Mouse (Mus musculus): ENCODE measurements at regions not wholly inside any gene's neighbourhood (a gene's known extent, or its start where the extent isn't known, plus 50 kb on each side); places are given as distances from the start of the nearest gene placed in this dataset.
A peak's percentile ranks its signal among the peaks of the same experiment; 100 is the strongest.

DNA sequence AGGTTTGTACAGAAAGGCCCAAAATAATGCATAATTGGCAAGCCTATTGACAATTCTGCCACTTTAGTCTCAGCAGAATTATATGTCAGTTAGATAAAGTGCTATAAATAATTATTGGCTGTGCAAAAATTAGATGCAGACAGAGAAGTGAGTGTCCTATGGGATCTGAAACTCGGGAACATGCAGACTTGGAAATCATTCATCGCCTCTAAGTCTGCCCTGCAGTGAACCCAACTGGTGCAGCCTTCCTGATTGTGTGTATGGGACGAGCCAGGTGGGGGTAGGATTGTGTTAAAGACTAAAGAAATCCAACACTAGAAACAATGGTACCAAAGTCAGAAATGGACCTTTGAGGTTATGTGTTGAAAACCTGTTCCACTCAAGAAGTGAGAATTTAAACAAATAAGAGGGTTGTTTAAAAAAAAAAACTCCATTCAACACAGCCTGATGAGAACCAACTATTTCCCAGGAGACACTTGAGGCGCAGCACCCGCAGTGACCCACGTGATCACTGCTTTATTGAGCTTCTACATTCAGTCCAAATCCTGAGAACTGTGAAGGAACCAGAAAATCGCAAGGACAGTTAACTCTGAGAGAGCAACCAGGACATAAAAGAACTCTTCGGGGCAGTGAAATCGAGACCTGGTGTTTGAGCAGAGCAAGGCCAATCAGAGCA lies 57.4 kb upstream of the Acsl1 start:
- no peak for TF ChIP-seq POLR2A (IDR thresholded peaks at IDR 0.05; ENCODE audit: insufficient read length, low read depth)
- no peak for TF ChIP-seq TCF3 (IDR thresholded peaks at IDR 0.05; ENCODE audit: insufficient read length, low read depth)
- TF ChIP-seq MYOD1 (IDR thresholded peaks at IDR 0.05; ENCODE audit: control insufficient read depth in 1 of 3, insufficient read length in 2 of 3, low read depth in 2 of 3): no peak
- peak; percentile 23 for TF ChIP-seq USF1 (IDR thresholded peaks at IDR 0.05; ENCODE audit: low read depth)
- H3K4me2 ChIP-seq (ENCODE audit: low read depth): no peak overlapping the region
- H3K36me3 ChIP-seq (ENCODE audit: control insufficient read depth, insufficient read depth): no peaks in the 10 kb centered on the region
- H3K79me2 ChIP-seq (ENCODE audit: control insufficient read depth, insufficient read depth): no peaks in the 10 kb centered on the region
- no peak overlapping the region for H3ac ChIP-seq (ENCODE audit: control insufficient read depth, insufficient read length)
- H3K4me3 ChIP-seq: no peak overlapping the region
- peaks cover 8% of the 10 kb centered on the region for H3K27me3 ChIP-seq (ENCODE audit: control insufficient read depth, insufficient read depth, insufficient read length)

DNA sequence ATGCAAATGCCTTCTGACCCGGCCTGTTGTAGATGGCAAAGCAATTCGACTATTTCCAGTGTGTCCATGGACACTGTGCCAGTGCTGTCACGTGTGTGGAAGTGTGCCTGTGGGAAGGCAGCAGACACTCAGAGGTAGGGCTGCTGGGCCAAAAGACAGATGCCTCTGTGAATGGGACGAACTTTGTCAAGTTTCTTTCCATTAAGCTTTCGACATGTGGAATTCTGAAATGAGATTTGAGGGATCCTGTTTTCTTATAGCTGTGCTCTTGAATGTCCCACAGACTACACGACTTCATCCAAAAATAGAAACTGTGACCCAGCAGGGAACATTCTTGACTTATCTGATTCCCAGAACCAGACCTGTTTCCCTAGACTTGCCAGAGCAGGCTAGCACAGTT lies 56.0 kb upstream of the Acsl1 start:
- Histone ChIP-seq H3K4me3 (no peak overlapping the region), H3K36me3 (ENCODE audit: control insufficient read depth, insufficient read depth) (no peaks in the 10 kb centered on the region), H3K27me3 (ENCODE audit: control insufficient read depth, insufficient read depth, insufficient read length) (peaks cover 8% of the 10 kb centered on the region), H3K4me2 (ENCODE audit: low read depth) (no peak overlapping the region), H3K79me2 (ENCODE audit: control insufficient read depth, insufficient read depth) (no peaks in the 10 kb centered on the region), H3ac (ENCODE audit: control insufficient read depth, insufficient read length) (no peak overlapping the region)
- no peak for TF ChIP-seq MAX (IDR thresholded peaks at IDR 0.05; ENCODE audit: low read depth)
- TF ChIP-seq POLR2AphosphoS2 (IDR thresholded peaks at IDR 0.05; ENCODE audit: insufficient read length, low read depth): no peak
- no peak for TF ChIP-seq MYOG (IDR thresholded peaks at IDR 0.05; ENCODE audit: control insufficient read depth in 1 of 3, insufficient read depth in 1 of 3, insufficient read length in 2 of 3, low read depth in 2 of 3)
- TF ChIP-seq POLR2A (IDR thresholded peaks at IDR 0.05; ENCODE audit: insufficient read length, low read depth): no peak
- TF ChIP-seq TCF12 (IDR thresholded peaks at IDR 0.05; ENCODE audit: insufficient read depth, poor library complexity, severe bottlenecking): no peak
- TF ChIP-seq MYOD1 (IDR thresholded peaks at IDR 0.05; ENCODE audit: control insufficient read depth in 1 of 3, insufficient read length in 2 of 3, low read depth in 2 of 3): no peak
- no peak for TF ChIP-seq REST (IDR thresholded peaks at IDR 0.05; ENCODE audit: insufficient read depth, insufficient read length)
- TF ChIP-seq CEBPB (IDR thresholded peaks at IDR 0.05; ENCODE audit: insufficient read depth, poor library complexity, severe bottlenecking): no peak
- no peak for TF ChIP-seq E2F4 (IDR thresholded peaks at IDR 0.05; ENCODE audit: insufficient read depth)
- no peak for TF ChIP-seq TCF3 (IDR thresholded peaks at IDR 0.05; ENCODE audit: insufficient read length, low read depth)
- TF ChIP-seq USF1 (IDR thresholded peaks at IDR 0.05; ENCODE audit: low read depth): no peak
- TF ChIP-seq SRF (IDR thresholded peaks at IDR 0.05; ENCODE audit: control insufficient read depth, insufficient read length, low read depth): no peak

GRCm38 (mm10) chr8:46419402-46419801 lies 51.4 kb upstream of the Acsl1 start:
- no peaks in the 10 kb centered on the region for H3K79me2 ChIP-seq (ENCODE audit: control insufficient read depth, insufficient read depth)
- H3ac ChIP-seq (ENCODE audit: control insufficient read depth, insufficient read length): no peak overlapping the region
- no peak overlapping the region for H3K4me2 ChIP-seq (ENCODE audit: low read depth)
- H3K27me3 ChIP-seq (ENCODE audit: control insufficient read depth, insufficient read depth, insufficient read length): peaks cover 5% of the 10 kb centered on the region
- no peak for TF ChIP-seq TCF12 (IDR thresholded peaks at IDR 0.05; ENCODE audit: insufficient read depth, poor library complexity, severe bottlenecking)
- no peak for TF ChIP-seq CEBPB (IDR thresholded peaks at IDR 0.05; ENCODE audit: insufficient read depth, poor library complexity, severe bottlenecking)
- no peak for TF ChIP-seq USF1 (IDR thresholded peaks at IDR 0.05; ENCODE audit: low read depth)
- TF ChIP-seq TCF3 (IDR thresholded peaks at IDR 0.05; ENCODE audit: insufficient read length, low read depth): no peak
- TF ChIP-seq MYOG (IDR thresholded peaks at IDR 0.05; ENCODE audit: control insufficient read depth in 1 of 3, insufficient read depth in 1 of 3, insufficient read length in 2 of 3, low read depth in 2 of 3): no peak
- no peak for TF ChIP-seq REST (IDR thresholded peaks at IDR 0.05; ENCODE audit: insufficient read depth, insufficient read length)
- no peak for TF ChIP-seq E2F4 (IDR thresholded peaks at IDR 0.05; ENCODE audit: insufficient read depth)
- TF ChIP-seq SRF (IDR thresholded peaks at IDR 0.05; ENCODE audit: control insufficient read depth, insufficient read length, low read depth): no peak
- TF ChIP-seq POLR2AphosphoS2 (IDR thresholded peaks at IDR 0.05; ENCODE audit: insufficient read length, low read depth): no peak
- TF ChIP-seq POLR2A (IDR thresholded peaks at IDR 0.05; ENCODE audit: insufficient read length, low read depth): no peak
- TF ChIP-seq MYOD1 (IDR thresholded peaks at IDR 0.05; ENCODE audit: control insufficient read depth in 1 of 3, insufficient read length in 2 of 3, low read depth in 2 of 3): no peak
- no peak for TF ChIP-seq MAX (IDR thresholded peaks at IDR 0.05; ENCODE audit: low read depth)
- H3K36me3 ChIP-seq (ENCODE audit: control insufficient read depth, insufficient read depth): no peaks in the 10 kb centered on the region
- no peak overlapping the region for H3K4me3 ChIP-seq

DNA sequence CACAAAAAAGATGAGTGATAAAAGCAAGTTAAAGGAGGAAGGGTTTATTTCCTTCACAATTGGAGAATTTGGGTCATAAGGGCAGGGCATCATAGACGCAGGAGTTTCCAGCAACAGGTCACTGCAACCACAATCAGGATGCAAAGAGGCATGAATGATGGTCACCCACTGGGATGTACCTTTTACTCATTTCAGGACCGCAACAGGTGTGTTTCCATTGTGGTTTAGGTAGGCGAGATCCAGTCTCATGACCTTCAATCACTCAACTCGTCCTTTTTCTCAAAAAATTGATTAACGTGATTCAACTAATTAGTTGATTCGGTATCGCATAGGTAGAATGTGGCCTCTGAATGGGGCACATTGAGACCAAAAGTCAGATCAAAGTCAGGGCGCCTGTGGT lies 50.4 kb upstream of the Acsl1 start:
- TF ChIP-seq E2F4 (IDR thresholded peaks at IDR 0.05; ENCODE audit: insufficient read depth) (no peak), USF1 (IDR thresholded peaks at IDR 0.05; ENCODE audit: low read depth) (no peak), SRF (IDR thresholded peaks at IDR 0.05; ENCODE audit: control insufficient read depth, insufficient read length, low read depth) (no peak), MAX (IDR thresholded peaks at IDR 0.05; ENCODE audit: low read depth) (no peak), POLR2AphosphoS2 (IDR thresholded peaks at IDR 0.05; ENCODE audit: insufficient read length, low read depth) (no peak), POLR2A (IDR thresholded peaks at IDR 0.05; ENCODE audit: insufficient read length, low read depth) (no peak), CEBPB (IDR thresholded peaks at IDR 0.05; ENCODE audit: insufficient read depth, poor library complexity, severe bottlenecking) (no peak), TCF12 (IDR thresholded peaks at IDR 0.05; ENCODE audit: insufficient read depth, poor library complexity, severe bottlenecking) (no peak), MYOD1 (IDR thresholded peaks at IDR 0.05; ENCODE audit: control insufficient read depth in 1 of 3, insufficient read length in 2 of 3, low read depth in 2 of 3) (no peak), REST (IDR thresholded peaks at IDR 0.05; ENCODE audit: insufficient read depth, insufficient read length) (no peak), MYOG (IDR thresholded peaks at IDR 0.05; ENCODE audit: control insufficient read depth in 1 of 3, insufficient read depth in 1 of 3, insufficient read length in 2 of 3, low read depth in 2 of 3) (no peak), TCF3 (IDR thresholded peaks at IDR 0.05; ENCODE audit: insufficient read length, low read depth) (no peak)
- H3K36me3 ChIP-seq (ENCODE audit: control insufficient read depth, insufficient read depth): no peaks in the 10 kb centered on the region
- no peak overlapping the region for H3K4me2 ChIP-seq (ENCODE audit: low read depth)
- no peak overlapping the region for H3ac ChIP-seq (ENCODE audit: control insufficient read depth, insufficient read length)
- H3K79me2 ChIP-seq (ENCODE audit: control insufficient read depth, insufficient read depth): no peaks in the 10 kb centered on the region
- H3K4me3 ChIP-seq: no peak overlapping the region
- H3K27me3 ChIP-seq (ENCODE audit: control insufficient read depth, insufficient read depth, insufficient read length): peaks cover 4% of the 10 kb centered on the region

All from myocyte (in vitro differentiated cells).